Mouse (Mus musculus): Measurements from ENCODE around the gene Rftn2.

DNA sequence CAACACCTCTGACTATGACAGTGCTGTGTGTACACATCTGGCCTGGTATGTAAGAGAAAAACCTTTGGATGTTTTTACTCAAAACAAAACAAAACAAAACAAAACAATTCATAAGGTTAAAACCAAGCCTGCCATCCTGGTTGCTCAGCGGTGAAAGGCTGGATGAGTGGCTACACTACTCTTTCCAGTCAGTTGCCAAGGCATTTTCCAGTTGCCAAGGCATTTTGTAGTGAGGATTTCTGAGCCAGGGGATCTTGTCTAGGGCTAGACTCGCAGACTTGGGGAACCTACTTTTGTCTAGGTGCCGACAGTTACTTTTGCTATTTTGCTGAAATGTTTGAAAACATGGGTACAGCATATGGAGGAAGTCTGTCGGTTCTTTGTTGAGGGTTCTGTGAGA is 31.6 kb downstream of the Rftn2 start:
- TF ChIP-seq POLR2A (IDR thresholded peaks at IDR 0.05; ENCODE audit: borderline replicate concordance, control insufficient read depth, low read depth, low read length) (no peak), CTCF (IDR thresholded peaks at IDR 0.05; ENCODE audit: control insufficient read depth, insufficient read depth, low read length) (no peak)

All from bone marrow, adult 2 months (tissue).